Mouse (Mus musculus) left cerebral cortex, postnatal 36 days (tissue): ENCODE measurements around the gene Gzmg. TPM values are rescaled to one million over a fixed set of nuclear protein-coding genes. Genes with fewer than 3 reads are reported as not detected.

ENCODE experiments used
- total RNA-seq, 2 experiments: library from RNA; stranded (reverse); gene quantifications; 2 replicates each; pipeline ENCODE4 v1.2.3; 2021

The Gzmg gene
- total RNA-seq, 2 experiments from 2014 or later: not detected

Other genes with a start within 250 kb of the Gzmg start
- gene Cma1, start 214.9 kb downstream of the Gzmg start, total RNA-seq: not detected
- gene Cma2, start 208.6 kb downstream of the Gzmg start, total RNA-seq: not detected
- not detected for gene Mcpt1, start 141.6 kb downstream of the Gzmg start, total RNA-seq
- gene Mcpt9, start 129.1 kb downstream of the Gzmg start, total RNA-seq: not detected
- not detected for gene Mcpt2, start 117.5 kb downstream of the Gzmg start, total RNA-seq
- gene Mcpt4, start 97.3 kb downstream of the Gzmg start, total RNA-seq: not detected
- gene Mcpt8, start 74.3 kb downstream of the Gzmg start, total RNA-seq: not detected
- not detected for gene Ctsg, start 57.0 kb downstream of the Gzmg start, total RNA-seq
- gene Gzme, start 39.0 kb downstream of the Gzmg start, total RNA-seq: not detected
- gene Gzmd, start 27.0 kb downstream of the Gzmg start, total RNA-seq: not detected
- not detected for gene Gzmn, start 15.0 kb upstream of the Gzmg start, total RNA-seq
- gene Gzmf, start 51.8 kb upstream of the Gzmg start, total RNA-seq: not detected
- not detected for gene Gzmc, start 75.1 kb upstream of the Gzmg start, total RNA-seq
- not detected for gene Gzmb, start 102.7 kb upstream of the Gzmg start, total RNA-seq
- gene Atp12a, start 205.5 kb upstream of the Gzmg start, total RNA-seq: under 1 TPM in 1 of 2 experiments, not detected in 1; 0.07 TPM
- gene Rnf17, start 243.0 kb upstream of the Gzmg start, total RNA-seq: 1 to 10 TPM; 1.1 to 1.3 TPM